Mouse (Mus musculus) ES-Bruce4 (cell line): Measurements from ENCODE around the gene Memo1.

Source experiments
- CTCF ChIP-seq: IDR thresholded peaks from one replicate; pipeline ENCODE4 v1.8.1; 2011; ENCODE audit warnings: low read depth, low read length
- EP300 ChIP-seq: IDR thresholded peaks from 2 replicates; pipeline ENCODE4 v1.6.1; 2011; ENCODE audit warnings: low read depth, low read length; ENCODE audit not compliant: insufficient read depth
- POLR2A ChIP-seq: IDR thresholded peaks from one replicate; pipeline ENCODE4 v1.8.1; 2011; ENCODE audit warnings: low read length; ENCODE audit not compliant: insufficient read depth

GRCm38 (mm10) chr17:74338225-74338931 is 43.1 kb upstream of the Memo1 start:
- TF ChIP-seq POLR2A (peak; percentile 20), CTCF (no peak), EP300 (no peak)
